Mouse (Mus musculus) heart, embryonic 16.5 days (tissue): Measurements from ENCODE around the gene Lrp10. TPM values are rescaled to one million over a fixed set of nuclear protein-coding genes. Genes with fewer than 3 reads are reported as not detected.

Source experiments
- ATAC-seq: fragments of 200-750 bp; cut with Nextera tagmentation; replicated peaks from 2 replicates; pipeline ENCODE4 v1.8.0; 2017; ENCODE audit warnings: moderate number of reproducible peaks; ENCODE audit not compliant: insufficient read depth, low FRiP score; ENCODE audit errors: extremely low read depth
- H3K27ac ChIP-seq: fragments of 300-500 bp; sonication (generic); 2 replicates; pipeline ENCODE4 v1.5.1; 2014; ENCODE audit warnings: mild to moderate bottlenecking, low read length, control low read depth, moderate library complexity
- H3K27me3 ChIP-seq: fragments of 300-500 bp; sonication (generic); 2 replicates; pipeline ENCODE4 v1.6.1; 2014; ENCODE audit warnings: low read length, mixed read lengths; ENCODE audit not compliant: control insufficient read depth, insufficient read depth
- H3K36me3 ChIP-seq: fragments of 300-500 bp; sonication (generic); 2 replicates; pipeline ENCODE4 v1.6.1; 2014; ENCODE audit not compliant: control insufficient read depth, insufficient read depth
- H3K4me1 ChIP-seq: fragments of 300-500 bp; sonication (generic); 2 replicates; pipeline ENCODE4 v1.6.1; 2014; ENCODE audit warnings: low read length, mixed read lengths; ENCODE audit not compliant: control insufficient read depth, insufficient read depth
- H3K4me2 ChIP-seq: fragments of 300-500 bp; sonication (generic); 2 replicates; pipeline ENCODE4 v1.6.1; 2014; ENCODE audit warnings: low read depth, mild to moderate bottlenecking, control low read depth, low read length
- H3K4me3 ChIP-seq: fragments of 300-500 bp; sonication (generic); 2 replicates; pipeline ENCODE4 v1.5.1; 2014; ENCODE audit warnings: mild to moderate bottlenecking, control low read depth, low read length
- H3K9ac ChIP-seq: fragments of 300-500 bp; sonication (generic); 2 replicates; pipeline ENCODE4 v1.6.1; 2014; ENCODE audit warnings: low read length, control low read depth
- H3K9me3 ChIP-seq: fragments of 300-500 bp; sonication (generic); replicated peaks from 2 replicates; pipeline ENCODE4 v1.6.1; 2016; ENCODE audit warnings: low read length; ENCODE audit not compliant: control insufficient read depth
- WGBS: fragments of 180-500 bp; shearing (Covaris S2); extraction: QIAGEN DNeasy Blood & Tissue Kit; methylation state at CpG from one replicate; pipeline ENCODE4 v1.1.7; 2014; 5-methylcytosine and 5-hydroxymethylcytosine counted together
- polyA plus RNA-seq: library from polyadenylated mRNA; unstranded; fragments of >200 nt; fragmentation: Nextera tagmentation; extraction: Ambion mirVana; gene quantifications from 2 replicates; pipeline ENCODE4 v1.2.1, GENCODE M21; 2015

Gene Lrp10
- polyA plus RNA-seq, 1 experiment from 2014 or later: 45.8 TPM

- no peak overlapping the region for H3K4me2 ChIP-seq
- ATAC-seq: no peak
- no peak overlapping the region for H3K4me3 ChIP-seq
- no peak overlapping the region for H3K9ac ChIP-seq
- H3K36me3 ChIP-seq: peaks cover 23% of the 10 kb centered on the region
- 0 out of 2 replicates have a peak overlapping the region, but pooled peaks have one; percentile 31 for H3K27ac ChIP-seq
- WGBS: 88% methylated on average over 3 of the region's 3 CpGs
- H3K27me3 ChIP-seq: no peaks in the 10 kb centered on the region
- H3K9me3 ChIP-seq: no peaks in the 10 kb centered on the region
- H3K4me1 ChIP-seq: 0 out of 2 replicates have a peak, but pooled peaks cover 4% of the 10 kb centered on the region
Observed at GRCm38 (mm10) chr14:54442548-54442947, 21.4 kb upstream of the Lrp10 start.

- ATAC-seq: peak; percentile 74
- Histone ChIP-seq H3K27me3 (no peaks in the 10 kb centered on the region), H3K4me3 (no peak overlapping the region), H3K9ac (no peak overlapping the region), H3K36me3 (peaks cover 22% of the 10 kb centered on the region), H3K4me2 (no peak overlapping the region), H3K27ac (peak overlapping the region; percentile 79), H3K9me3 (no peaks in the 10 kb centered on the region), H3K4me1 (0 out of 2 replicates have a peak, but pooled peaks cover 4% of the 10 kb centered on the region)
- 32% methylated on average over 3 of the region's 3 CpGs for WGBS
Observed at GRCm38 (mm10) chr14:54443196-54443595, 20.7 kb upstream of the Lrp10 start.

GRCm38 (mm10) chr14:54443712-54444618, 20.0 kb upstream of the Lrp10 start:
- H3K36me3 ChIP-seq: peaks cover 17% of the 10 kb centered on the region; the same call in 1 of the 2 replicates
- H3K27ac ChIP-seq: peak overlapping the region; percentile 79
- no peak for ATAC-seq
- no peak overlapping the region for H3K4me2 ChIP-seq
- WGBS: 47% methylated on average over 15 of the region's 15 CpGs
- no peak overlapping the region for H3K4me3 ChIP-seq
- 0 out of 2 replicates have a peak, but pooled peaks cover 7% of the 10 kb centered on the region for H3K4me1 ChIP-seq
- no peaks in the 10 kb centered on the region for H3K27me3 ChIP-seq
- no peaks in the 10 kb centered on the region for H3K9me3 ChIP-seq
- H3K9ac ChIP-seq: no peak overlapping the region

- Histone ChIP-seq H3K9ac (no peak overlapping the region), H3K27ac (peak overlapping the region; percentile 46), H3K36me3 (0 out of 2 replicates have a peak, but pooled peaks cover 4% of the 10 kb centered on the region), H3K4me1 (0 out of 2 replicates have a peak, but pooled peaks cover 7% of the 10 kb centered on the region), H3K9me3 (no peaks in the 10 kb centered on the region), H3K4me3 (no peak overlapping the region), H3K27me3 (no peaks in the 10 kb centered on the region), H3K4me2 (no peak overlapping the region)
- 27% methylated on average over 3 of the region's 3 CpGs for WGBS
- no peak; the same call in 1 of the 2 replicates for ATAC-seq
Observed at GRCm38 (mm10) chr14:54445476-54445875, 18.5 kb upstream of the Lrp10 start.

- H3K4me2 ChIP-seq: no peak overlapping the region
- no peak overlapping the region for H3K9ac ChIP-seq
- no peak for ATAC-seq
- H3K9me3 ChIP-seq: no peaks in the 10 kb centered on the region
- H3K36me3 ChIP-seq: no peaks in the 10 kb centered on the region
- 0 out of 2 replicates have a peak, but pooled peaks cover 2% of the 10 kb centered on the region for H3K4me1 ChIP-seq
- WGBS: 76% methylated on average over 9 of the region's 9 CpGs
- H3K27ac ChIP-seq: no peak overlapping the region
- H3K27me3 ChIP-seq: no peaks in the 10 kb centered on the region
- H3K4me3 ChIP-seq: no peak overlapping the region
Observed at GRCm38 (mm10) chr14:54453566-54453965, 10.4 kb upstream of the Lrp10 start.

GRCm38 (mm10) chr14:54454669-54455528, 9.0 kb upstream of the Lrp10 start:
- Histone ChIP-seq H3K4me2 (no peak overlapping the region), H3K4me1 (no peaks in the 10 kb centered on the region), H3K4me3 (no peak overlapping the region), H3K9me3 (no peaks in the 10 kb centered on the region), H3K27ac (no peak overlapping the region), H3K36me3 (no peaks in the 10 kb centered on the region), H3K9ac (no peak overlapping the region), H3K27me3 (no peaks in the 10 kb centered on the region)
- no peak for ATAC-seq
- 57% methylated on average over 11 of the region's 11 CpGs for WGBS

- WGBS: 74% methylated on average over 14 of the region's 14 CpGs
- no peak overlapping the region for H3K9ac ChIP-seq
- H3K36me3 ChIP-seq: no peaks in the 10 kb centered on the region
- no peaks in the 10 kb centered on the region for H3K4me1 ChIP-seq
- no peak overlapping the region for H3K27ac ChIP-seq
- H3K4me3 ChIP-seq: no peak overlapping the region
- no peaks in the 10 kb centered on the region for H3K27me3 ChIP-seq
- no peaks in the 10 kb centered on the region for H3K9me3 ChIP-seq
- H3K4me2 ChIP-seq: no peak overlapping the region
- ATAC-seq: no peak
Observed at GRCm38 (mm10) chr14:54457907-54458569, 5.9 kb upstream of the Lrp10 start.

GRCm38 (mm10) chr14:54462146-54462545, 1.8 kb upstream of the Lrp10 start:
- H3K4me1 ChIP-seq: peaks cover 8% of the 10 kb centered on the region
- no peak overlapping the region for H3K9ac ChIP-seq
- H3K4me3 ChIP-seq: no peak overlapping the region
- WGBS: 74% methylated on average over 4 of the region's 4 CpGs
- no peaks in the 10 kb centered on the region for H3K27me3 ChIP-seq
- ATAC-seq: no peak
- no peaks in the 10 kb centered on the region for H3K9me3 ChIP-seq
- H3K27ac ChIP-seq: no peak overlapping the region
- H3K4me2 ChIP-seq: no peak overlapping the region
- H3K36me3 ChIP-seq: peaks cover 10% of the 10 kb centered on the region
